Mouse (Mus musculus) small intestine, adult 2 months (tissue): ENCODE measurements around the gene Steap4. TPM values are rescaled to one million over a fixed set of nuclear protein-coding genes. Genes with fewer than 3 reads are reported as not detected.

Source experiments
- H3K27ac ChIP-seq: fragments of 200-500 bp; 2 replicates; pipeline ENCODE4 v1.5.1; 2012; ENCODE audit warnings: low read depth, low read length, control low read depth, inconsistent platforms; ENCODE audit not compliant: insufficient read depth
- H3K27me3 ChIP-seq: fragments of 200-500 bp; 2 replicates; pipeline ENCODE4 v1.6.1; 2012; ENCODE audit warnings: mild to moderate bottlenecking, moderate library complexity, low read length, inconsistent platforms; ENCODE audit not compliant: control insufficient read depth, insufficient read depth
- H3K36me3 ChIP-seq: fragments of 200-500 bp; 2 replicates; pipeline ENCODE4 v1.6.1; 2012; ENCODE audit warnings: mild to moderate bottlenecking, low read length, control low read depth, inconsistent platforms; ENCODE audit not compliant: control insufficient read depth, insufficient read depth
- H3K4me1 ChIP-seq: fragments of 200-500 bp; 2 replicates; pipeline ENCODE4 v1.6.1; 2012; ENCODE audit warnings: low read length, inconsistent platforms, mixed read lengths; ENCODE audit not compliant: control insufficient read depth, insufficient read depth, insufficient read length
- H3K4me3 ChIP-seq: fragments of 200-500 bp; 2 replicates; pipeline ENCODE4 v1.5.1; 2012; ENCODE audit warnings: low read depth, mild to moderate bottlenecking, control low read depth, inconsistent platforms, low read length, moderate library complexity
- CTCF ChIP-seq: fragments of 200-500 bp; IDR thresholded peaks from 2 replicates; pipeline ENCODE4 v1.5.1; 2012; ENCODE audit warnings: low read depth, mild to moderate bottlenecking, control low read depth, inconsistent platforms, low read length, moderate library complexity, mixed read lengths; ENCODE audit not compliant: insufficient replicate concordance, insufficient read length; ENCODE audit errors: extremely low read depth
- POLR2A ChIP-seq: fragments of 200-500 bp; IDR thresholded peaks from 2 replicates; pipeline ENCODE4 v1.6.1; 2012; ENCODE audit warnings: low read depth, mild to moderate bottlenecking, control low read depth, inconsistent platforms, low read length, moderate library complexity
- WGBS: fragments of 180-500 bp; shearing (Covaris S2); methylation state at CpG from one replicate; pipeline ENCODE4 v1.1.7; 2018; 5-methylcytosine and 5-hydroxymethylcytosine counted together
- polyA plus RNA-seq: library from polyadenylated mRNA; depleted of rRNA; stranded (reverse); fragments of >200 nt; gene quantifications from 2 replicates; pipeline ENCODE4 v1.2.3, GENCODE M21; 2012; rRNA removed

Gene Steap4
- polyA plus RNA-seq, 1 experiment, result 0.19 TPM

DNA sequence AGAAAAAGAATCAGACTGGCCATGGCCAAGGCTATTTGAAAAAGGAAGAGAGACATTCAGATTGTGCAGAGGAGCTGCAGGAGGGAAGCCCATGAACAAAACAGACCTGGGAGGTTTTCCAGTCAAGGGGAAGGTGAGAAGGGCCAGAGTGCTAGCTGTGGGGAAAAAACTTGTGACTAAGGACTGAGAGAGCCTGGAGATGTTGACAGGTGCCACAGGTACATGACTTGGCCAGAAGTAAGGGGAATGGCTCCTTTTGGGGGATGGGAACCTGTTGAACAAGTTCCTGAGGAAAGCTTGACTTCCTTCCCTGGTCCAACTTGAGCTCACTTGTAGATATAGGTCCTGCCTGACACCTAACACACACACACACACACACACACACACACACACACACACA lies 42.6 kb downstream of the Steap4 start:
- TF ChIP-seq POLR2A (no peak), CTCF (no peak)
- H3K4me1 ChIP-seq, result no peaks in the 10 kb centered on the region
- H3K27ac ChIP-seq, result no peak overlapping the region
- H3K27me3 ChIP-seq, result no peaks in the 10 kb centered on the region
- no peaks in the 10 kb centered on the region for H3K36me3 ChIP-seq
- no peak overlapping the region for H3K4me3 ChIP-seq

- H3K36me3 ChIP-seq, result no peaks in the 10 kb centered on the region
- WGBS, result 79% methylated on average over 3 of the region's 3 CpGs
- no peaks in the 10 kb centered on the region for H3K27me3 ChIP-seq
- no peaks in the 10 kb centered on the region for H3K4me1 ChIP-seq
- TF ChIP-seq CTCF, result no peak
- no peak for TF ChIP-seq POLR2A
- H3K27ac ChIP-seq, result no peak overlapping the region
- H3K4me3 ChIP-seq, result no peak overlapping the region
Measured at GRCm38 (mm10) chr5:8013276-8013675, 53.0 kb downstream of the Steap4 start.

Other genes starting within 250 kb of the Steap4 start
- gene Sri, start 85.6 kb downstream of the Steap4 start, polyA plus RNA-seq, result 163 and 217 TPM in 2 replicates